Mouse (Mus musculus) mature B cell (primary cell): ENCODE results near the gene Crebl2.

Experiments
- in situ Hi-C: fragments of 300-500 bp; cut with MboI; formaldehyde crosslinking; loops from 2 replicates; pipeline ENCODE4 v1.14.3; 2019

The Crebl2 gene

GRCm38 (mm10) chr6:134820411-134820810 is 9.5 kb upstream of the Crebl2 start:
- in situ Hi-C loops: no loop called here

- in situ Hi-C loops: no loop called here
These were observed 7.1 kb upstream of the Crebl2 start for GRCm38 (mm10) chr6:134822844-134823243.

GRCm38 (mm10) chr6:134830776-134831175 is 822 bp downstream of the Crebl2 start:
- in situ Hi-C loops: no loop called here

GRCm38 (mm10) chr6:134834585-134835251 is 4.8 kb downstream of the Crebl2 start:
- in situ Hi-C loops: no loop called here

- in situ Hi-C loops: no loop called here
These were observed 8.2 kb downstream of the Crebl2 start for GRCm38 (mm10) chr6:134838111-134838510.

- in situ Hi-C loops: no loop called here
These were observed 10.4 kb downstream of the Crebl2 start for GRCm38 (mm10) chr6:134840346-134840745.

GRCm38 (mm10) chr6:134845726-134846125 is 15.8 kb downstream of the Crebl2 start:
- in situ Hi-C loops: no loop called here

GRCm38 (mm10) chr6:134846308-134846707 is 16.4 kb downstream of the Crebl2 start:
- in situ Hi-C loops: no loop called here

- in situ Hi-C loops: no loop called here
These were observed 17.6 kb downstream of the Crebl2 start for GRCm38 (mm10) chr6:134847550-134847949.

- in situ Hi-C loops: no loop called here
These were observed 18.4 kb downstream of the Crebl2 start for GRCm38 (mm10) chr6:134848197-134848890.

- in situ Hi-C loops: no loop called here
These were observed 19.5 kb downstream of the Crebl2 start for GRCm38 (mm10) chr6:134849461-134849860.

- in situ Hi-C loops: loop anchor here (25.0 kb wide), 1 partner anchor 188 kb away; no protein-coding TSS in a partner anchor
These were observed 20.0 kb downstream of the Crebl2 start for GRCm38 (mm10) chr6:134849985-134850384.

- in situ Hi-C loops: loop anchor here (25.0 kb wide), 1 partner anchor 192 kb away; no protein-coding TSS in a partner anchor
These were observed 24.8 kb downstream of the Crebl2 start for GRCm38 (mm10) chr6:134854782-134855181.

- in situ Hi-C loops: loop anchor here (25.0 kb wide), 1 partner anchor 194 kb away; no protein-coding TSS in a partner anchor
These were observed 26.0 kb downstream of the Crebl2 start for GRCm38 (mm10) chr6:134855926-134856325.

- in situ Hi-C loops: loop anchor here (25.0 kb wide), 1 partner anchor 197 kb away; no protein-coding TSS in a partner anchor
These were observed 29.1 kb downstream of the Crebl2 start for GRCm38 (mm10) chr6:134859021-134859420.

GRCm38 (mm10) chr6:134860275-134860674 is 30.3 kb downstream of the Crebl2 start:
- in situ Hi-C loops: loop anchor here (25.0 kb wide), 1 partner anchor 198 kb away; no protein-coding TSS in a partner anchor

GRCm38 (mm10) chr6:134861386-134861785 is 31.4 kb downstream of the Crebl2 start:
- in situ Hi-C loops: loop anchor here (25.0 kb wide), 1 partner anchor 199 kb away; no protein-coding TSS in a partner anchor

GRCm38 (mm10) chr6:134862671-134863104 is 32.7 kb downstream of the Crebl2 start:
- in situ Hi-C loops: loop anchor here (25.0 kb wide), 1 partner anchor 200 kb away; no protein-coding TSS in a partner anchor

GRCm38 (mm10) chr6:134863146-134863545 is 33.2 kb downstream of the Crebl2 start:
- in situ Hi-C loops: loop anchor here (25.0 kb wide), 1 partner anchor 201 kb away; no protein-coding TSS in a partner anchor

GRCm38 (mm10) chr6:134866113-134866512 is 36.2 kb downstream of the Crebl2 start:
- in situ Hi-C loops: loop anchor here (25.0 kb wide), 1 partner anchor 204 kb away; no protein-coding TSS in a partner anchor

- in situ Hi-C loops: loop anchor here (25.0 kb wide), 1 partner anchor 205 kb away; no protein-coding TSS in a partner anchor
These were observed 37.4 kb downstream of the Crebl2 start for GRCm38 (mm10) chr6:134867325-134867724.

GRCm38 (mm10) chr6:134870209-134870742 is 40.3 kb downstream of the Crebl2 start:
- in situ Hi-C loops: loop anchor here (25.0 kb wide), 1 partner anchor 208 kb away; no protein-coding TSS in a partner anchor
